ENCODE assay signal across 8 mouse cellular contexts in genomic region chr7:90370071-90370851, GRCm38 (mm10). TPM values are rescaled to one million over a fixed set of nuclear protein-coding genes. Genes with fewer than 3 reads are reported as not detected.
DNase-seq lines count a peak whose midpoint lies in the region; ATAC-seq lines count a peak whose summit lies in the region.

No protein-coding gene starts in this region.

- peak; percentile 6 for DNase-seq in layer of hippocampus, adult 9-11 months
- no peak for DNase-seq in layer of hippocampus, adult 9-10 months (ENCODE audit: low spot score)
- DNase-seq in adrenal gland, postnatal 36 days: peak; percentile 49 to 66
- peak; percentile 61 for DNase-seq in heart, adult 9 months (ENCODE audit: low spot score in 2 of 2)
- DNase-seq in thymus, postnatal 36 days: no peak
- DNase-seq in right cerebral cortex, postnatal 10 days (ENCODE audit: low spot score in 2 of 2): no peak
- DNase-seq in right cerebral cortex, postnatal 4 days: no peak

- ATAC-seq in megakaryocyte, adult 5-6 weeks (ENCODE audit: poor library complexity, severe bottlenecking): peak; percentile 87

RNA-seq across cellular contexts. Expression of gene Ccdc89, which starts 56.1 kb away (rescaled TPM):
- total RNA-seq in adrenal gland, postnatal 36 days (2021): under 1 TPM; 0.36 to 0.43 TPM
- not detected in 2 replicates for total RNA-seq in megakaryocyte, adult 5-6 weeks (2015)
- not detected in 2 replicates for total RNA-seq in megakaryocyte, adult 5-6 weeks (2017)

Comparison
In these comparisons a context has a peak if more than half of its experiments do, and no peak if none do; other contexts are left out.
1. DNase-seq: peak in layer of hippocampus, adult 9-11 months (single experiment), adrenal gland, postnatal 36 days (2 of 2) and heart, adult 9 months (2 of 2); none in layer of hippocampus, adult 9-10 months (single experiment), thymus, postnatal 36 days (0 of 2), right cerebral cortex, postnatal 10 days (0 of 2) and right cerebral cortex, postnatal 4 days (single experiment).